Mouse (Mus musculus): ENCODE measurements at regions not wholly inside any gene's neighbourhood (a gene's known extent, or its start where the extent isn't known, plus 50 kb on each side); places are given as distances from the start of the nearest gene placed in this dataset.

DNA sequence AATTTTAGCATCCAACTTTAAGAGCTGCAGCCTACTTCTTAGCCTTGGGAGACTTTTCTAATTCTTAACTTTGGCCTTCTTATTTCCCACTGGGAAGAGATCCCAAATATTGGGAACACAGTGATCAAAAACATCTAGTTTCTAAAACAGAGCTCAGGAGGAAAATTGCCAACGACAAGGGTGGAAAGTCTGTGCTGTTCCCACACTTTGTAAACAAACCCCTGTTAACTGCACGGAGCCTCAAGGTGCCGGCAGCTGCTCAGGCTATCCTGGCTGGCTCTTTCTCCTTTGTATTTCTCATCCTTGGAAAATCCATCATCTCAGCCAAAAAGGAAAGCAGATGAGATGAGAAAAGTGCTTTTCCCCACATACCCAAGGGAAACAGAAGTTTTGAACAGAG is 84.9 kb downstream of the Impad1 start:
- 34% methylated on average over 3 of the region's 3 CpGs for WGBS
- Histone ChIP-seq H3K9me3 (no peaks in the 10 kb centered on the region), H3K9ac (no peak overlapping the region), H3K4me2 (replicated peaks) (no peak overlapping the region), H3K27me3 (no peaks in the 10 kb centered on the region), H3K36me3 (no peaks in the 10 kb centered on the region), H3K4me3 (no peak overlapping the region), H3K4me1 (no peaks in the 10 kb centered on the region), H3K27ac (no peak overlapping the region)
- no peak for ATAC-seq (ENCODE audit: insufficient number of reproducible peaks, insufficient read depth, low FRiP score, low TSS enrichment)

DNA sequence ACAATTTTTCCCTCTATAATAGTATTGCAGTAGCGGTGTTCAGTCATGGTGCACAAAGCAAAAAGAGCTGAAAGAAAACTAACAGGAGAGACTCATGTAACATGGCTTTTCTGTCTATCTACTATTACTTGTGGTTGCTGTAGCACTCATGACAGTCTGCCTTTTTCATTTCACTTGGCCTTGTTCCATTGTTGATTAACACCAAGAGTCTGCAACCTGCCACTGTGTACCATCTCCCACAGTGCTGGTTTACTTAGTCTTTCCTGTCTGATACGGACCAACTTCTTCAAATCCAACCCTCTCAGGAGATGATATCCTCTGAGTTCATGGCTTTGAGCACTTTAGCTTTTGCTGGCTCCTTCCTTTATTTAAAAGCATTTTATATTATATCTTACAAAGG is 94.1 kb downstream of the Impad1 start:
- H3K9me3 ChIP-seq, result no peaks in the 10 kb centered on the region
- H3K4me2 ChIP-seq (replicated peaks), result no peak overlapping the region
- H3K4me1 ChIP-seq, result no peaks in the 10 kb centered on the region
- no peak for ATAC-seq (ENCODE audit: insufficient number of reproducible peaks, insufficient read depth, low FRiP score, low TSS enrichment)
- WGBS, result 92% methylated on average over 2 of the region's 2 CpGs
- H3K9ac ChIP-seq, result no peak overlapping the region
- H3K27me3 ChIP-seq, result no peaks in the 10 kb centered on the region
- no peaks in the 10 kb centered on the region for H3K36me3 ChIP-seq
- no peak overlapping the region for H3K27ac ChIP-seq
- H3K4me3 ChIP-seq, result no peak overlapping the region

DNA sequence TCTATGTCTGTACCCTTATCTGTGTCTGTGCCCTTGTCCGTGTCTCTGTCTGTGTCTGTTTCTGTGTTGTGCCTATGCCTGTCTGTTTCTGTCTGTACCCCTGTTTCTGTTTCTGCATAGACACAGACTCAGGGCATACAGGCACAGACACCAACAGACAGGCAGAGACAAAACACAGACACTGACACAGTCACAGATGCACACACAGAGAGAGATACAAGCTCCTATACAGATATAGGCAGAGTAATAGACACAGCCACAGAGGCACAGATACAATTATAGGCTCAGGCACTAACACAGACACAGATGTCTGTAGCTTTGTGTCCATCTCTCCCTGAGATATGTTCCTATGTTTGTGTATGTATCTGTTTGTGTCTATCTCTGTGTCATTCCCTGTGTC is 97.7 kb downstream of the Impad1 start:
- Histone ChIP-seq H3K27ac (no peak overlapping the region), H3K4me2 (replicated peaks) (no peak overlapping the region), H3K9me3 (no peaks in the 10 kb centered on the region), H3K4me3 (no peak overlapping the region), H3K27me3 (no peaks in the 10 kb centered on the region), H3K36me3 (no peaks in the 10 kb centered on the region), H3K4me1 (no peaks in the 10 kb centered on the region), H3K9ac (no peak overlapping the region)
- no peak for ATAC-seq (ENCODE audit: insufficient number of reproducible peaks, insufficient read depth, low FRiP score, low TSS enrichment)
- 75% methylated on average over 1 of the region's 1 CpGs for WGBS

DNA sequence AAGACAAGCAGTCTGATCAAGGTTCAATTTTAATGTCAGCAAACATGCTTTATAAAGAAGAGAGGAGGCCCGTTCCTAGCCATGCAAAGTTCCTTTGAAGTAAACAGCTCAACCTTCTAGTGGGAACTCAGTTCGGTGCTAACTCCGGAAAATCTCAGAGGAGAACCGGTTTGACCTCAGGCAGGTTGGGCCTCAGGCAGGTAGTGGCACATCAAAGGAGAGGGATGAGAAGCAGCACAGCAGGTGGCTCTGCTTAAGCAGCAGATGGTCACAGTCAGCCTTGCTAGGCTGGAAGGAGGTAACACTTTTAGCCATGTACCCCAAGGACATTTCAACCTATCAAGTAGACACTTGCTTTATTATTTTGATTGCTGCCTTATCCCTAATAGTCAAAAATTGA is 106.2 kb downstream of the Impad1 start:
- no peaks in the 10 kb centered on the region for H3K36me3 ChIP-seq
- 13% methylated on average over 4 of the region's 4 CpGs for WGBS
- no peak overlapping the region for H3K4me2 ChIP-seq (replicated peaks)
- H3K27ac ChIP-seq, result no peak overlapping the region
- ATAC-seq (ENCODE audit: insufficient number of reproducible peaks, insufficient read depth, low FRiP score, low TSS enrichment), result no peak
- H3K4me3 ChIP-seq, result no peak overlapping the region
- H3K9me3 ChIP-seq, result no peaks in the 10 kb centered on the region
- H3K27me3 ChIP-seq, result no peaks in the 10 kb centered on the region
- no peaks in the 10 kb centered on the region for H3K4me1 ChIP-seq
- no peak overlapping the region for H3K9ac ChIP-seq

DNA sequence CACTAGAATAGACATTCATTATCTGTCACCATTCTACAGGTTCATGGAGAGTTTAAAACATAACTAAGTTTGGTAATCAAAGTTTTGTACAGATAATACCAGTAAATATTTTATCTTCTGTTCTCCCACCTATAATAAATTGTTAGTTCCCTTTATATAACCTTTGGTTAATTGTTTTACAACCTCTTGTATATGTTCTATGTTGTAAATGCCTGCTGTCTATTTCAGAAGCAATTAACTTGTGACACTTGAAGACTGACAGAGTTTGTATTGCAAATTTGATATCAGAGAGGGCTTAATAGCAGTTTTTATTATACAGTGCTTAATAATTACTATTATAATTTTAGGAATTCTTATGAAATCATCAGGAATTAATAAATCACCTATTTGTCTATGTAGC is 118.5 kb downstream of the Impad1 start:
- H3K27me3 ChIP-seq, result no peaks in the 10 kb centered on the region
- ATAC-seq (ENCODE audit: insufficient number of reproducible peaks, insufficient read depth, low FRiP score, low TSS enrichment), result no peak
- H3K9me3 ChIP-seq, result no peaks in the 10 kb centered on the region
- no peaks in the 10 kb centered on the region for H3K36me3 ChIP-seq
- H3K9ac ChIP-seq, result no peak overlapping the region
- H3K4me2 ChIP-seq (replicated peaks), result no peak overlapping the region
- H3K27ac ChIP-seq, result no peak overlapping the region
- no peaks in the 10 kb centered on the region for H3K4me1 ChIP-seq
- no peak overlapping the region for H3K4me3 ChIP-seq

DNA sequence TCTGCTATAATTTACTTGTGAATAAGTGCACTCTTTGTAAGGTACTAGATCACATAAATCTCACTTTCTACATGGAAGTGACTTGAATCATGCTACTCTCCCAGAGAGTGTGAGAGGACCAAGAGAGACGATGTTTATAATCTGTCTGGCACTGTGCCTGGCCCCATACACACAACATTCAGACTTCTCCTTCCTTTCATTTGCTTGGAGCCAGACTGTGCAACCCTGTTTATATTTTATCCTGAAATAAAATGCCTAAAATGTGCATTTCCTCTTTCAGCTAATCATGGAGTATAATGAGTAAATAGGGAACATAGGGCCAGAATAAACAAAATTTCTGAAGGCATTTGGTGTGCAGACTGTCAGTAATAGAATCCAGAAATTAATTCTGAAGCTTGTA is 142.9 kb downstream of the Impad1 start:
- 54% methylated on average over 1 of the region's 1 CpGs for WGBS
- no peaks in the 10 kb centered on the region for H3K36me3 ChIP-seq
- ATAC-seq (ENCODE audit: insufficient number of reproducible peaks, insufficient read depth, low FRiP score, low TSS enrichment), result no peak
- H3K4me3 ChIP-seq, result no peak overlapping the region
- no peak overlapping the region for H3K9ac ChIP-seq
- no peaks in the 10 kb centered on the region for H3K27me3 ChIP-seq
- no peaks in the 10 kb centered on the region for H3K9me3 ChIP-seq
- H3K27ac ChIP-seq, result no peak overlapping the region
- H3K4me2 ChIP-seq (replicated peaks), result no peak overlapping the region
- no peaks in the 10 kb centered on the region for H3K4me1 ChIP-seq

DNA sequence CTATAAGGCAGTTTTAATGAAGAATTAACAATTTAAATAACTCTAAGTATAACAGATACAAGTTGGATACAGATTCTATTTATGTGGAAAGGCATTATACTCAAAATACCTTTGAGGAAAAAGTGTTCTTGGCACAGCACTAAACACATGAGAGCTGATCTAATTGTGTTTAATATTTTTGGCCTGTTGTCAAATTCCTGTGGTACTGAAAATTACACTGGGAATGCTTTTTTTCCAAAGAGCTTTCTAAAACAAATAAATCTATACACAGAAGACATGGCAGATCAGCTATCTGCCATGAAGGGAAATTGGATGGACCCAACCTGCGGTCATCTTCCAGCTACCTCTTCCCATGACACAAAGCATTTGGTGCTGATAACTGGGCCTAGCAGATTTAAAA is 147.9 kb downstream of the Impad1 start:
- no peaks in the 10 kb centered on the region for H3K27me3 ChIP-seq
- 69% methylated on average over 1 of the region's 1 CpGs for WGBS
- ATAC-seq (ENCODE audit: insufficient number of reproducible peaks, insufficient read depth, low FRiP score, low TSS enrichment), result no peak
- no peak overlapping the region for H3K4me2 ChIP-seq (replicated peaks)
- H3K9me3 ChIP-seq, result no peaks in the 10 kb centered on the region
- H3K9ac ChIP-seq, result no peak overlapping the region
- no peak overlapping the region for H3K27ac ChIP-seq
- no peaks in the 10 kb centered on the region for H3K4me1 ChIP-seq
- H3K4me3 ChIP-seq, result no peak overlapping the region
- H3K36me3 ChIP-seq, result no peaks in the 10 kb centered on the region

DNA sequence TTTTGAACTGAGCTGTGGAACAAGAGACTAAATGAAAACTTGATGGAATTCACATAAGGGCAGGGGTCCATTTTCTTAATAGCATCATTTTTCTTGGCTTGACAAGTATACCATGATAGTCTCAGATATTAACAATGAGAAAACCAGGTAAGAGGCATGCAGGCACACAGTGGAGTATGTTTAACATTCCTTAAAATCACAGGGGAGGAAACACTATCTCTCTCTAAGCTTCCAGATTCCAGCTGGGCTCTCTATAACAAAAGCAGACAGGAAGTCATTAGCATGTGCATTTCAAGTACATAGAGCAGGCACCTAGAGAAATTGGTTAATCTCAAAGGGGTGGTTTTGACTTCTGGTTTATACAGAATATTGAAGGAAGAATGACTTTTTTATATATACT is 156.9 kb downstream of the Impad1 start:
- ATAC-seq (ENCODE audit: insufficient number of reproducible peaks, insufficient read depth, low FRiP score, low TSS enrichment), result no peak
- Histone ChIP-seq H3K9ac (no peak overlapping the region), H3K4me2 (replicated peaks) (no peak overlapping the region), H3K36me3 (no peaks in the 10 kb centered on the region), H3K4me3 (no peak overlapping the region), H3K27ac (no peak overlapping the region), H3K9me3 (no peaks in the 10 kb centered on the region), H3K4me1 (peaks cover 20% of the 10 kb centered on the region), H3K27me3 (no peaks in the 10 kb centered on the region)

DNA sequence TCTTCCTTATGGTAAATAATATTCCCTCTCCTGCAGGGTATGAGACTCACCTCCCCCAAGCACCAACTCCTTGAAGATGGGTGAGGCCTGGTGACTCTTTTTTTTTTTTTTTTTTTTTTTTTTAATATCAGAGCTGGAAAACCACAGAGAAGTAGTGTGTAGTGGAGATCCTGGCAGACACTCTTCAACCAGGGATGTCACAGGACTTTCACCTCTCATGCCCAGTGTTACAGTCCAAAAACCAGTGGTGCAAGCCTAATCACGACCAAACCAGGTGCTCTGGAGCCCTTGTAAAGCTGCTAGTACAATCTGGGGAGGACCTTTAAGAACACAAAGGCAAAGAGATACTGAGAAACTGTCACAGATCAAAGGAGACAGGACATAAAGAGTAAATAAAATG is 157.3 kb downstream of the Impad1 start:
- no peak overlapping the region for H3K27ac ChIP-seq
- H3K36me3 ChIP-seq, result no peaks in the 10 kb centered on the region
- H3K4me3 ChIP-seq, result no peak overlapping the region
- H3K9me3 ChIP-seq, result no peaks in the 10 kb centered on the region
- WGBS, result 27% methylated on average over 1 of the region's 1 CpGs
- ATAC-seq (ENCODE audit: insufficient number of reproducible peaks, insufficient read depth, low FRiP score, low TSS enrichment), result 0 out of 2 replicates have a peak, but pooled peaks have one; percentile 35
- no peak overlapping the region for H3K4me2 ChIP-seq (replicated peaks)
- no peak overlapping the region for H3K9ac ChIP-seq
- peaks cover 20% of the 10 kb centered on the region for H3K4me1 ChIP-seq
- no peaks in the 10 kb centered on the region for H3K27me3 ChIP-seq

DNA sequence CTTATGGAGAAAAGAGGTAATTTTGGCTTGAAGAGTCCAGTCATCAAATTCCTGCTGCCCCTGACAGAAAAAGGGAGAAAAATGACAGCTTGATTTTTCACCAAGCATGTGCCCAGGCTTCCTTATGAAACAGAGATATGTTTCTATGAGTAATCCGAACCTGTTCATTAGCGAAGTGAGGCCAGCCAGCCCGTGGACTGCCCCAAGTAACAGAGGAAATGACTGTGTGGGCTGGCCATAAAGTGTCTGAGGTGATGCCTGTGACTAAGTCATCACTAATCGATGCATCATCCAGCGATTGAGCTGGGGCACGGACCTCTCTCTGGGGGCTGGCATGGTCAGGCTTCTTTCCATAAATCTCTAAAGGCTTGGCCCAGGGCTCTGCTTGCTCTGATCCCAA is 157.8 kb downstream of the Impad1 start:
- H3K27ac ChIP-seq, result peak overlapping the region; percentile 24; the same call in 1 of the 2 replicates
- H3K4me2 ChIP-seq (replicated peaks), result no peak overlapping the region
- H3K36me3 ChIP-seq, result no peaks in the 10 kb centered on the region
- peaks cover 20% of the 10 kb centered on the region for H3K4me1 ChIP-seq
- 21% methylated on average over 6 of the region's 6 CpGs for WGBS
- no peak overlapping the region for H3K4me3 ChIP-seq
- no peaks in the 10 kb centered on the region for H3K27me3 ChIP-seq
- H3K9ac ChIP-seq, result no peak overlapping the region
- ATAC-seq (ENCODE audit: insufficient number of reproducible peaks, insufficient read depth, low FRiP score, low TSS enrichment), result peak; percentile 41; the same call in 1 of the 2 replicates
- H3K9me3 ChIP-seq, result no peaks in the 10 kb centered on the region

DNA sequence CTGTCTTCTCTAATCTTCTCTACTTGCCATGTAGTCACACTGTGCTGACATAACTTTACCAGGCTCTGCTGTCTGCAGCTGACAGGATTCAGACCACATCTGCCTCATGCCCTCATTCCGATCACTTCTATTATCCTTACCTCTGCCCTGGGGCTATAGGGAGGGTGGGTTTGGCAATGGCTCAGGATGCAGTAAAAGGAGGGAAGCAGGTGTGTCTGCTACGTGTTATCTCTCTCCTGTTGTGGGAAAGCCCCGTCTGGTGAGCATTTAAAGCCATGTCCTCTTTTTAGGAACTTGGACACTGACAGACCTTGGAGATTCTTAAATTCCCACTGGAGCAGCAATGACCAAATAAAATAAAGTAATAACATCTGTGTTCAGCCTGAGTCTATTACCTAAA is 158.5 kb downstream of the Impad1 start:
- WGBS, result 6% methylated on average over 3 of the region's 3 CpGs
- Histone ChIP-seq H3K4me3 (no peak overlapping the region), H3K4me2 (replicated peaks) (no peak overlapping the region), H3K9me3 (no peaks in the 10 kb centered on the region), H3K36me3 (no peaks in the 10 kb centered on the region), H3K27me3 (no peaks in the 10 kb centered on the region), H3K4me1 (peaks cover 20% of the 10 kb centered on the region), H3K27ac (no peak overlapping the region), H3K9ac (no peak overlapping the region)
- ATAC-seq (ENCODE audit: insufficient number of reproducible peaks, insufficient read depth, low FRiP score, low TSS enrichment), result 0 out of 2 replicates have a peak, but pooled peaks have one; percentile 43

DNA sequence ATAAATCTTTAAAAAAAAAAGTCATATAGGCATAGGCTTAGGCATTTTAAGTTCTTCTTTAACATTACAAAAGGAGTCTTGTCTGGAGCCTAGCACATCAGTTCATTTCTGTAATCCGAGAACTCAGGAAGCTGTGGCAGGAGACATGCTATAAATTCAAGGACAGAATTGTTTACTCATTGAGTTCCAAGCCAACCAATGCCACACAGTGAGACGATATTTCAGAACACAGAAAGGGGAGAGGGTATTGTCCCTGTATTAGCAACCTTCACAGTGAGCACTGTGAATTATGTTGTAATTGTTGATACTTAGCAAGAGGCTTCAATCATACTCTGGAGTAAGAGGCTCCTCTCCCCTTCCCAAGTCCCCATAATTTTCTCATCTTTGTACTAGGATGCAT is 162.4 kb downstream of the Impad1 start:
- no peaks in the 10 kb centered on the region for H3K27me3 ChIP-seq
- no peak for ATAC-seq (ENCODE audit: insufficient number of reproducible peaks, insufficient read depth, low FRiP score, low TSS enrichment)
- no peaks in the 10 kb centered on the region for H3K9me3 ChIP-seq
- no peaks in the 10 kb centered on the region for H3K36me3 ChIP-seq
- no peak overlapping the region for H3K9ac ChIP-seq
- H3K27ac ChIP-seq, result no peak overlapping the region
- WGBS, result 45% methylated on average over 2 of the region's 2 CpGs
- H3K4me3 ChIP-seq, result no peak overlapping the region
- peaks cover 11% of the 10 kb centered on the region for H3K4me1 ChIP-seq
- H3K4me2 ChIP-seq (replicated peaks), result no peak overlapping the region

DNA sequence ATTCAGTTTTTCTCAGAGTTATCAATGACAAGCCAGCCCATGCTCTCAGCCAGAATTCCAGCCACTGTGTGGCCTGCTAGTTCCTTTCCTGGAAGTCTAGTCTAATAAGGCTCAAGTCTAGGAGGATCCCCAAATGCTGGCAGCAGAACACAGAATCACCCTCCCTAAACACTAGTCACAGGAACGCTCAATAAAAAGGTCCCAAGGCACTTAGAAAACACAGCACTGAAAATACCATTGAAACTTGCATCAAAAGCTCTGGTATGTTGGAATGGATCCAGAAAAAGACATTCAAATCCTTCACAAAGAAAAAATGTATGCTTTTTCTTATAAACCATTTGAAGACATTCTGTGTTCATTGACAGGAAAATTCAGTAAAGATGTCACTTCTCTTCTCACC is 163.9 kb downstream of the Impad1 start:
- H3K4me3 ChIP-seq, result no peak overlapping the region
- H3K9me3 ChIP-seq, result no peaks in the 10 kb centered on the region
- ATAC-seq (ENCODE audit: insufficient number of reproducible peaks, insufficient read depth, low FRiP score, low TSS enrichment), result no peak
- H3K4me2 ChIP-seq (replicated peaks), result no peak overlapping the region
- 44% methylated on average over 1 of the region's 1 CpGs for WGBS
- no peaks in the 10 kb centered on the region for H3K36me3 ChIP-seq
- no peak overlapping the region for H3K9ac ChIP-seq
- H3K27ac ChIP-seq, result no peak overlapping the region
- no peaks in the 10 kb centered on the region for H3K27me3 ChIP-seq
- no peaks in the 10 kb centered on the region for H3K4me1 ChIP-seq

Measured in embryonic facial prominence, embryonic 12.5 days (tissue).